Mouse (Mus musculus) CD4-positive, CD25-positive, alpha-beta regulatory T cell, adult 2 months (primary cell): Measurements from ENCODE around the gene Scrn1.

Source experiments
- DNase-seq: peaks from one replicate; pipeline ENCODE4 v3.0.0-alpha.2; 2012; ENCODE audit warnings: low read depth, low spot score

The Scrn1 gene

GRCm38 (mm10) chr6:54566546-54566919 is 244 bp upstream of the Scrn1 start:
- DNase-seq = no peak

DNA sequence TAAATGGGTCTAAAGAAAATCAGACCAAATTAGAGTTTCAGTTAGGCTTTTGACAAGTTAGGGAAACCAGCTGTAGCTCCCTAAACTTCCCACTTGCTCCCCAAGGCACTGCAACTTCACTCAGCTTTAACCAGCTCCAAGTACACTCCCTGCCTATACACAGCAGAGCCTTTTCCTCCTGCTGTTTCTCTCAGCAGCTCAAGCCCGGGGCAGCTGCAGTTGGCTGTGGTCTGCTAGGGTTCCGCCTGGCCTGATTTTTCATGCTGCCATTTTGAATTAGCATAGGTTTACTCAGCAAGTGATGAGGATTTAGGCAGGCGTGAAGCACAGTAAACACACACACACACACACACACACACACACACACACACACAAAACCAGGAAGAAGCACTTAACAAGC is 1.3 kb downstream of the Scrn1 start:
- DNase-seq = no peak

DNA sequence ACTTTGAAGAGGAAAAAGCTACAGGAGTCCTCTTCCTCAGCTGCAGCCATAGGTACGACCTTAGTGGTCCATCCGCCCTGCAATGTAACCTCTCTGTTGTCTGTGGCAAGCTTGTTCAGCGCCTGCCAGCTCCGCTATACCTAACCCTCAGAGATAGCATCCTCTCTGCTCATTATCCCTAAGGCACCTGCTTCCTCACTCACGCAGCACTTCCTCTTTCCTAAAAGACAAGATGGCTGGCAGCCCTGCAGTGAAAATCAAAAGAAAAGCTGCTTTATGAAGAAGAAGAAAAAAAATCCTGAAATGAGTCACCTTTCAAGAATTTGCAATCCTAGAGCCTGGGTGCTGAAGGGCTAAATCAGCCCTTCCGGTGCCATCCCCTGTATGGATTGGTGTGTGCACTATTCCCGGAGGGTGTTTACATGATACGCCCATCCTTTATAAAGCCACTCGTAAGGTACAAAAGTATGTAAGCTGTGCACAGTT is 1.7 kb downstream of the Scrn1 start:
- DNase-seq = no peak

DNA sequence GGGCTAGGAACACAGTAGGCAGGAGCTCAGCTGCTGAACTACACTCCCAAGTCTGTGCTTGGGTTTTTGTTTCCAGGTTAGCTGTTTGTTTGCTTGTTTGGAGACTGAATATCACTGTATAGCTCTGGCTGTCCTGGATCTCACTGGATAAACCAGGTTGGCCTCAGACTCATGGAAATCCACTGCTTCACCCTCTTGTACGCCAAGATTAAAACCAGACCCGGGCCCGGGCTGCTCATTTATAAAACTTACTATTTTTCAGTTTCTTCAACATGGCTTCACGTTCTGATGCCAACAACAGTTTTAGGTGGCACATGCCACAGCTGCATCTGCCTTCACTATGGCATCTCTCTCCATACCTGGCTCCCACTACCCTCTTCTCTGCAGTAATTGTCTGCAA is 2.7 kb downstream of the Scrn1 start:
- DNase-seq = no peak

DNA sequence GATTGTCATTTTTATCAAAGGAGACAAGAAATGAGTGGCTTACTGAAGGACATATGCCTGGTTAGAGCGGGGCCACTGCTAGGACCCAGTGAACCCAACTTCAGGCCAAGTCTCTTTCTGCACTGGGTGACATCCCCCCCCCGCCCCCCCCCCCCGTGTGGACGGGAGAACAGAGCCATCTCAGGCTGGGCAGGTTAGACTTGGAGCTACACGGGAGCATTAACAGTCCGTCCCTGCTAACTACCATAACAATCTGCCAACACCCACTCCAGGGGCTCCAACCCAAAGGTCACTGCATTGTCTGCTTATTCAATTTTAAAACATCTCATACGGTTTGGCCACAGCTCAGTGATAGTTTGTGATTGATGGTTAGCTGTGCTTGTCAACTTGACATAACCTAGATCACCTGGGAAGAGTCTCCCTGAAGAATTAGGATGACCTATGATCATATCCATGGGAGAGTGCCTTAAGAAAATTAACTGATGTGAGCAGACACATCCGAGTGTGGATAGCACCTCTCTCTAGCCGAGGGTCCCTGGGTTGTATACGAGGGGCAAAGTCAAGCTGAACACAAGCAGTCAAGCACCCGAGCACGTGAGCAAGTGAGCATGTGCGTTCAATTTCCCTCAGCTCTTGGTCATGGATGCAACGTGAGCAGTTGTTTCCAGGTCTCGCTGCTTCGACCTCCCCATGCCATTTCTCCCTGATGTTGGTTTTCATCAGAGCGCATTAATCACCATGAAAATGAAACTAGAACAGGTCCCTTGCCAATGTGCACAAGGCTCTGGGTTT is 4.1 kb downstream of the Scrn1 start:
- DNase-seq = no peak

DNA sequence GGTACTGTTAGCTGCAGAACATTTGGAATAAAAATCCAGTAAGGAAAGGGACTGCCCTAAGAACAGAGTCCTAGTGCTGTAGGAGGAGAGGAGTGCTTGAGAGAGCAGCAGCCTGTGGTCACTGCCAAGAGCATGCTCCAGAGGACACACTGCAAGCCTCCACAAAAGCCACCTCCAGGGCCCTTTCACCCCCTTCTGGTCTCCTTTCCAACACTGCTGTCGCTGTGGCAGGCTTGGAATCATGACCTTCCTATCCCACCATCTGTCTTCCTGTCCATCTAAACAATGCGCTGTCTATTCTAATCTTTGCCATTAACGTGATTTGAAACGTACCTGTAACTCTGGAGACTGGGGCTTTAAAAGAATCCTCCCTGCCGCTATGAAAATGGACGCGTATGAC is 7.8 kb downstream of the Scrn1 start:
- no peak for DNase-seq

DNA sequence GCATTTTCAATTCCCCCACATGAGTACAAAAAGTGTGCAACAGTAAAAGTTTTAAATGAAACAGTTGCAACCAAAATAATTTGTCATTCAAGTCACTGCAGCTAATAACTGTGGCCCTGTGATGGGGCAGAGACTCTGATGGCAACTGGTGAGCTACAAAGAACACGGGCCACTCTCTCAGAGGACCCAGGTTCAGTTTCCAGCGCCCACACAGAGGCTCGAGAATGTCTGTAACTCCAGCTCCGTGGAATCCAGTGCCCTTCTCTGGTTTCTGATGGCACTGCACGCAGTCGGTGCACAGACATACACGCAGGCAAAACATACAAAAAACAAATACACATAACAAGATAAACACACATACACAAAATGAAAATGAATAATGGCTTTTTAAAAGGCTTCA is 8.6 kb downstream of the Scrn1 start:
- DNase-seq = no peak

DNA sequence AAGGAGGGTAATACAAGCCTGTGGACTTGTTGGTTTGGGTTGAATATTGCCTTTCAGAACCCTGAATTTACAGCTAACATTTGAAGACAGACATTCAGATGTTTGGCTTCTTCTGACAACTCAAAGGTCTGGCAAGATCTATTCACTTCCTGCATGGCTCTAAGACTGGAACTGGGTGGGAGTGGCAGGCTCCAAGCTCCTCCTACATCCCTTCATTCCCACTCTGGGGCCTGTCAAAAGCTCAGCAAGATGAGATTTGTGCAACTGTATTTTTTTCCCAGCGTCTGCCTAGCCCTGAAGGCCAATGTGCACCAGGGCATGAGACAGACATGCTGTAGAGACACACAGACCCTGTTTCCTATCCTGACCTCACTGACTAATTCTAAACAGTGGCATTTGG is 10.5 kb downstream of the Scrn1 start:
- DNase-seq = no peak

- DNase-seq = no peak
Observed at GRCm38 (mm10) chr6:54554341-54555110, 11.8 kb downstream of the Scrn1 start.

DNA sequence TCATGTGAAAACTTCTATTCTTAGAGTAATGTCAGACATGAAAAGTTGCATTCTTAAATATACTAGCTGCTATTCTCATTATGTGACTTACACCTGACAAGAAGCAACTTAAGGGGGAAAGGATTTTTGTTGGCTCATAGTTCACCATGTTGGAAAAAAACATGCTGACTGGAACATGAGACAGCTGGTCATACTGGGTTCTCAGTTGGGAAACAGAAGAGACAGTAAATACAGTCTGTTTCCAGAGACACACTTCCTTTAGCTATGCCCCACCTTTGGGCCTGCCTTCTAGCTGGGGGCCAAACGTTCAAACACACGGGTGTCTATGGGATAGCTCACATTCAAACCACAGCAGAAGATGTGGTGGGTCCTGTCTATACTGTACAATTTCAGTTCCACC is 12.7 kb downstream of the Scrn1 start:
- DNase-seq = no peak

- DNase-seq = no peak
Observed at GRCm38 (mm10) chr6:54552721-54553413, 13.4 kb downstream of the Scrn1 start.

GRCm38 (mm10) chr6:54550801-54551323 is 15.4 kb downstream of the Scrn1 start:
- no peak for DNase-seq

DNA sequence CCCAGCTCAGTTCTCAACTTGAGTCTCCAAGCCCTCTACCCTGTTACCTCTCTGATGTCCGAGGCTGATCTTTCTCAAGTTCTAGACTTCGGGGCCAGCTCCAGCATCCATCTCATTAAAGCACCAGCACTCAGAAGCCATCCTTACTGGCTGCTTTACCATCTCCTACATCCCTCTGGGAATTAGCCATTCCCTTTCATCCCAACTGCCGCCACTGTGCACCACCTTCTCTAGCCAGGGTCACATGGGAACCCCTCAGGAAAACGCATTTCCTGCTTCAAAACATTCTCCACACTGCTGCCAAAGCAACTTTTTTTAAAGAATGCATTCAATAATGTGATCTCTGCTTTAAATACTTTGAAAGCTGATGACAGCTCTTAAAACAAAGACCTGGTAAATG is 17.0 kb downstream of the Scrn1 start:
- DNase-seq = no peak

GRCm38 (mm10) chr6:54548314-54549019 is 17.8 kb downstream of the Scrn1 start:
- no peak for DNase-seq

GRCm38 (mm10) chr6:54543646-54544045 is 22.6 kb downstream of the Scrn1 start:
- DNase-seq = no peak

GRCm38 (mm10) chr6:54542836-54543235 is 23.5 kb downstream of the Scrn1 start:
- DNase-seq = no peak

DNA sequence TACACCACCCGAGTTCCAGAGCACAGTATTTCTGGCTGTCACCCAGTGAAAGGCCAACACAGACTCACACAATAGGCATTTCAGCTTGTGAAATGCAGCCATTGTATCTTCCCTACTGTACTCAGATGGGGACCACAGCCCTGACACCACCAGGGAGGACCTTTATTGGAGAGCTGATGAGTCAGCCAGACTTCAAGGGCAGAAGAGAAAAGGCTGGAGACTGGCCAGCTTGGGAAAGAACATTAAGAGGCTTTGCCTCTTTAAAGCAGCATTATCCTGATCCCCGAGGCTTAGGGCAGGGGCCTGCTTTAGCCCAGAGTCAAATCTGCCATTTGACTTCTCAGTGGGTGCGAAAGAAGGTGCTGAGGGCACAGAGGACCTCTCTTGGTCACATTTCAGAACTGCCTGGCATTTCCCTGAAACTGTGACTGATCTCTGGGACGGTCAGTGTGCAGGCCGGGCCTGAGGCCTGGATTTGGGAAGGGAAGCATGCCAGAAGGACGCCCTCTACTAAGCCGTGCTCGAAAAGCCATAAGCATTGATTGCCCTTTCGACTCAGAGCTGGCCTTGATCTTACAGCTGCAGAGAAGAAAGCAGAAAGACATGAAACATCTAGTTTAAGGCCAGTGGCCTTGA is 25.9 kb downstream of the Scrn1 start:
- DNase-seq = no peak

- DNase-seq = no peak
Observed at GRCm38 (mm10) chr6:54539396-54539795, 26.9 kb downstream of the Scrn1 start.

- no peak for DNase-seq
Observed at GRCm38 (mm10) chr6:54538773-54539173, 27.5 kb downstream of the Scrn1 start.

- no peak for DNase-seq
Observed at GRCm38 (mm10) chr6:54537053-54537452, 29.2 kb downstream of the Scrn1 start.

GRCm38 (mm10) chr6:54535485-54535884 is 30.8 kb downstream of the Scrn1 start:
- no peak for DNase-seq
